Mouse (Mus musculus) NIH3T3 (cell line): Measurements from ENCODE around the gene Pank3.
A peak's percentile ranks its signal among the peaks of the same experiment; 100 is the strongest.

Source experiments
- DNase-seq: peaks from one replicate; pipeline ENCODE4 v3.0.0-alpha.2; 2012; ENCODE audit warnings: low read depth

Pank3 gene

GRCm38 (mm10) chr11:35769188-35769745, at the start of gene Pank3:
Pank3 (plus strand) TSS chr11:35769484.
- DNase-seq = peak; percentile 98

GRCm38 (mm10) chr11:35723876-35724275, 45.4 kb upstream of the Pank3 start:
- DNase-seq = peak; percentile 31

- DNase-seq = no peak
Observed at GRCm38 (mm10) chr11:35726341-35726846, 42.9 kb upstream of the Pank3 start.

GRCm38 (mm10) chr11:35728200-35728599, 41.1 kb upstream of the Pank3 start:
- no peak for DNase-seq

- DNase-seq = peak; percentile 54
Observed at GRCm38 (mm10) chr11:35729186-35729585, 40.1 kb upstream of the Pank3 start.

GRCm38 (mm10) chr11:35732366-35732765, 36.9 kb upstream of the Pank3 start:
- no peak for DNase-seq

GRCm38 (mm10) chr11:35736817-35737216, 32.5 kb upstream of the Pank3 start:
- no peak for DNase-seq

- no peak for DNase-seq
Observed at GRCm38 (mm10) chr11:35737262-35737661, 32.0 kb upstream of the Pank3 start.

- no peak for DNase-seq
Observed at GRCm38 (mm10) chr11:35738102-35738501, 31.2 kb upstream of the Pank3 start.

- DNase-seq = no peak
Observed at GRCm38 (mm10) chr11:35743586-35743985, 25.7 kb upstream of the Pank3 start.

- no peak for DNase-seq
Observed at GRCm38 (mm10) chr11:35744571-35744970, 24.7 kb upstream of the Pank3 start.

GRCm38 (mm10) chr11:35750578-35750977, 18.7 kb upstream of the Pank3 start:
- DNase-seq = peak; percentile 90

GRCm38 (mm10) chr11:35754906-35755418, 14.3 kb upstream of the Pank3 start:
- peak; percentile 66 for DNase-seq

GRCm38 (mm10) chr11:35755546-35755945, 13.7 kb upstream of the Pank3 start:
- DNase-seq = peak; percentile 69

GRCm38 (mm10) chr11:35756411-35757303, 12.6 kb upstream of the Pank3 start:
- DNase-seq = peak; percentile 37

- no peak for DNase-seq
Observed at GRCm38 (mm10) chr11:35760001-35760626, 9.2 kb upstream of the Pank3 start.

- DNase-seq = no peak
Observed at GRCm38 (mm10) chr11:35760627-35761003, 8.7 kb upstream of the Pank3 start.

- peak; percentile 54 for DNase-seq
Observed at GRCm38 (mm10) chr11:35766845-35767244, 2.4 kb upstream of the Pank3 start.

GRCm38 (mm10) chr11:35769746-35770437, 608 bp downstream of the Pank3 start:
- DNase-seq = peak; percentile 89

GRCm38 (mm10) chr11:35770741-35771504, 1.6 kb downstream of the Pank3 start:
- peak; percentile 19 for DNase-seq

- no peak for DNase-seq
Observed at GRCm38 (mm10) chr11:35775606-35776005, 6.3 kb downstream of the Pank3 start.
